Mouse (Mus musculus): ENCODE measurements at regions not wholly inside any gene's neighbourhood (a gene's known extent, or its start where the extent isn't known, plus 50 kb on each side); places are given as distances from the start of the nearest gene placed in this dataset.

GRCm38 (mm10) chr8:65443266-65443665 lies 174.4 kb upstream of the March1 start:
- H3K4me3 ChIP-seq (ENCODE audit: low read depth, low read length), result no peak overlapping the region
- no peaks in the 10 kb centered on the region for H3K36me3 ChIP-seq (ENCODE audit: insufficient read depth, low read length)
- no peak overlapping the region for H3K4me2 ChIP-seq (ENCODE audit: low read depth, low read length, poor library complexity, severe bottlenecking)
- no peaks in the 10 kb centered on the region for H3K4me1 ChIP-seq (ENCODE audit: insufficient read depth, low read length)
- no peak for DNase-seq (ENCODE audit: low spot score)
- ATAC-seq (ENCODE audit: low FRiP score), result no peak
- 87% methylated on average over 3 of the region's 3 CpGs for WGBS
- H3K27ac ChIP-seq (ENCODE audit: low read depth, low read length), result no peak overlapping the region
- H3K9me3 ChIP-seq (ENCODE audit: low read length), result no peaks in the 10 kb centered on the region
- H3K9ac ChIP-seq (replicated peaks; ENCODE audit: low read length, poor library complexity, severe bottlenecking), result no peak overlapping the region
- TF ChIP-seq CTCF (IDR thresholded peaks at IDR 0.05), result no peak
- H3K27me3 ChIP-seq (ENCODE audit: insufficient read depth, low read length), result no peaks in the 10 kb centered on the region

- 76% methylated on average over 6 of the region's 6 CpGs for WGBS
- Histone ChIP-seq H3K4me1 (ENCODE audit: insufficient read depth, low read length) (no peaks in the 10 kb centered on the region), H3K27ac (ENCODE audit: low read depth, low read length) (no peak overlapping the region), H3K27me3 (ENCODE audit: insufficient read depth, low read length) (no peaks in the 10 kb centered on the region), H3K4me2 (ENCODE audit: low read depth, low read length, poor library complexity, severe bottlenecking) (no peak overlapping the region), H3K9ac (replicated peaks; ENCODE audit: low read length, poor library complexity, severe bottlenecking) (no peak overlapping the region), H3K36me3 (ENCODE audit: insufficient read depth, low read length) (no peaks in the 10 kb centered on the region), H3K9me3 (ENCODE audit: low read length) (no peaks in the 10 kb centered on the region), H3K4me3 (ENCODE audit: low read depth, low read length) (no peak overlapping the region)
- no peak for TF ChIP-seq CTCF (IDR thresholded peaks at IDR 0.05)
- ATAC-seq (ENCODE audit: low FRiP score), result no peak
- no peak for DNase-seq (ENCODE audit: low spot score)
Observed at GRCm38 (mm10) chr8:65420870-65421269, 196.8 kb upstream of the March1 start.

GRCm38 (mm10) chr8:65417897-65418296 lies 199.8 kb upstream of the March1 start:
- Histone ChIP-seq H3K4me1 (ENCODE audit: insufficient read depth, low read length) (no peaks in the 10 kb centered on the region), H3K4me3 (ENCODE audit: low read depth, low read length) (no peak overlapping the region), H3K4me2 (ENCODE audit: low read depth, low read length, poor library complexity, severe bottlenecking) (no peak overlapping the region), H3K9me3 (ENCODE audit: low read length) (no peaks in the 10 kb centered on the region), H3K36me3 (ENCODE audit: insufficient read depth, low read length) (no peaks in the 10 kb centered on the region), H3K27me3 (ENCODE audit: insufficient read depth, low read length) (no peaks in the 10 kb centered on the region), H3K27ac (ENCODE audit: low read depth, low read length) (no peak overlapping the region), H3K9ac (replicated peaks; ENCODE audit: low read length, poor library complexity, severe bottlenecking) (no peak overlapping the region)
- WGBS, result 92% methylated on average over 2 of the region's 2 CpGs
- no peak for DNase-seq (ENCODE audit: low spot score)
- ATAC-seq (ENCODE audit: low FRiP score), result no peak
- TF ChIP-seq CTCF (IDR thresholded peaks at IDR 0.05), result no peak

GRCm38 (mm10) chr8:65414201-65414600 lies 203.5 kb upstream of the March1 start:
- no peak for DNase-seq (ENCODE audit: low spot score)
- Histone ChIP-seq H3K4me1 (ENCODE audit: insufficient read depth, low read length) (no peaks in the 10 kb centered on the region), H3K4me2 (ENCODE audit: low read depth, low read length, poor library complexity, severe bottlenecking) (no peak overlapping the region), H3K9ac (replicated peaks; ENCODE audit: low read length, poor library complexity, severe bottlenecking) (no peak overlapping the region), H3K27me3 (ENCODE audit: insufficient read depth, low read length) (no peaks in the 10 kb centered on the region), H3K9me3 (ENCODE audit: low read length) (no peaks in the 10 kb centered on the region), H3K36me3 (ENCODE audit: insufficient read depth, low read length) (no peaks in the 10 kb centered on the region), H3K27ac (ENCODE audit: low read depth, low read length) (no peak overlapping the region), H3K4me3 (ENCODE audit: low read depth, low read length) (no peak overlapping the region)
- no peak for TF ChIP-seq CTCF (IDR thresholded peaks at IDR 0.05)
- no peak for ATAC-seq (ENCODE audit: low FRiP score)
- 89% methylated on average over 7 of the region's 7 CpGs for WGBS

GRCm38 (mm10) chr8:65412291-65412690 lies 205.4 kb upstream of the March1 start:
- H3K27ac ChIP-seq (ENCODE audit: low read depth, low read length), result no peak overlapping the region
- WGBS, result 96% methylated on average over 2 of the region's 2 CpGs
- no peaks in the 10 kb centered on the region for H3K9me3 ChIP-seq (ENCODE audit: low read length)
- no peak for TF ChIP-seq CTCF (IDR thresholded peaks at IDR 0.05)
- no peak overlapping the region for H3K4me3 ChIP-seq (ENCODE audit: low read depth, low read length)
- H3K36me3 ChIP-seq (ENCODE audit: insufficient read depth, low read length), result no peaks in the 10 kb centered on the region
- H3K4me2 ChIP-seq (ENCODE audit: low read depth, low read length, poor library complexity, severe bottlenecking), result no peak overlapping the region
- H3K9ac ChIP-seq (replicated peaks; ENCODE audit: low read length, poor library complexity, severe bottlenecking), result no peak overlapping the region
- no peak for ATAC-seq (ENCODE audit: low FRiP score)
- DNase-seq (ENCODE audit: low spot score), result peak; percentile 12
- no peaks in the 10 kb centered on the region for H3K4me1 ChIP-seq (ENCODE audit: insufficient read depth, low read length)
- no peaks in the 10 kb centered on the region for H3K27me3 ChIP-seq (ENCODE audit: insufficient read depth, low read length)

- DNase-seq (ENCODE audit: low spot score) (peak; percentile 43), ATAC-seq (ENCODE audit: low FRiP score) (no peak)
- Histone ChIP-seq H3K36me3 (ENCODE audit: insufficient read depth, low read length) (no peaks in the 10 kb centered on the region), H3K27ac (ENCODE audit: low read depth, low read length) (no peak overlapping the region), H3K4me3 (ENCODE audit: low read depth, low read length) (no peak overlapping the region), H3K4me2 (ENCODE audit: low read depth, low read length, poor library complexity, severe bottlenecking) (no peak overlapping the region), H3K27me3 (ENCODE audit: insufficient read depth, low read length) (no peaks in the 10 kb centered on the region), H3K9ac (replicated peaks; ENCODE audit: low read length, poor library complexity, severe bottlenecking) (no peak overlapping the region), H3K4me1 (ENCODE audit: insufficient read depth, low read length) (no peaks in the 10 kb centered on the region), H3K9me3 (ENCODE audit: low read length) (no peaks in the 10 kb centered on the region)
- no peak for TF ChIP-seq CTCF (IDR thresholded peaks at IDR 0.05)
- WGBS, result 91% methylated on average over 1 of the region's 1 CpGs
Observed at GRCm38 (mm10) chr8:65395755-65396154, 221.9 kb upstream of the March1 start.
